Mouse (Mus musculus): ENCODE measurements around the gene Brinp2.

DNA sequence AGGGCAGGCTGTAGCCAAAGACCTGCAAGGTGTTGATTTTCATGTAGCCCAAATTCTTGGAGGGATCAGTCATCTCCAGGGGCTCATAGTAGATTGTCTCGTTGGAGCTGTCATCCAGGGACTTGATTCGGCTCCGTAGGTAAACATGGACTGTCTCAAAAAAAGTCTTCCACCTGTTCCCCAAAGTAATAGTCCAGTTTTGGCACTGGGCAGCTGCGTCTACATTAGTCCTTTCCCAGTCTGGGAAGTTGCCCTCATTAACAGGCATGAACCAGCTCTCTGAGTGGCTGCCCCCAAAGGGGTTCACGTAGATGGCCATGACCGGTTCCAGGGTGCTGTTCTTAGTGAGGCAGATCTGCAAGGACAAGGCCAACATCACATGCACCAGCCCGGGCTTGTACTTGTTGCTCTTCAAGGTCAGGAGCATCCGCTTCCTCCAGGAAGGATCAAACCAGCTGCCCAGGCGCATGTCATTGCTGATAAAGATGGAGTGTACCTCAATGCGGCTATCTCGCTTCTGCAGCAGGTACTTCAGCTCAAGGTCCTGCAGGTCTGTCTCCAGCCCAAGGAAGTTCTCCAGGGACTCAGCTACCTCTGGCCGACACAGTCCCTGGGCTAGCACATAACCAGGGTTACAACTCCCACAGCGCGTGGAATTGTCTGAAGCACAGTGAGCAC lies 109.5 kb downstream of the Brinp2 start:
- no peak for TF ChIP-seq TAL1 (conservative IDR thresholded peaks at IDR 0.05; ENCODE audit: low read depth, low read length)
- TF ChIP-seq CTCF (IDR thresholded peaks at IDR 0.05; ENCODE audit: low read depth, low read length), result no peak
- no peak for TF ChIP-seq POLR2AphosphoS5 (IDR thresholded peaks at IDR 0.05; ENCODE audit: insufficient replicate concordance, low read depth, low read length)
- no peak for TF ChIP-seq GATA1 (IDR thresholded peaks at IDR 0.05; ENCODE audit: borderline replicate concordance, low read length)

Measured in G1E (cell line).